Mouse (Mus musculus): ENCODE results near the gene Ece1. TPM values are rescaled to one million over a fixed set of nuclear protein-coding genes. Genes with fewer than 3 reads are reported as not detected.
"Not testable (repeated sequence)": the region's sequence is repeated elsewhere in the genome, so short reads cannot be mapped to it uniquely, and the experiment has no call there.

Gene Ece1
- polyA plus RNA-seq, 1 experiment from 2014 or later: 69.0 TPM

- H3K4me3 ChIP-seq (ENCODE audit: low read length); H3K27me3 ChIP-seq (ENCODE audit: control insufficient read depth, insufficient read depth, low read length); H3K4me1 ChIP-seq (ENCODE audit: control insufficient read depth, insufficient read depth, low read length); ATAC-seq (ENCODE audit: low FRiP score, low TSS enrichment); H3K4me2 ChIP-seq (replicated peaks; ENCODE audit: low read depth, low read length); H3K9ac ChIP-seq (ENCODE audit: low read depth, low read length); H3K9me3 ChIP-seq (ENCODE audit: control insufficient read depth, low read length); H3K36me3 ChIP-seq (ENCODE audit: control insufficient read depth, insufficient read depth, low read length); H3K27ac ChIP-seq (ENCODE audit: low read depth, low read length): not testable (repeated sequence)
- WGBS: no CpG with 5 or more reads among the region's 11 CpGs
Observed at GRCm38 (mm10) chr4:137974856-137975432, 112.9 kb downstream of the Ece1 start.

- H3K36me3 ChIP-seq (ENCODE audit: control insufficient read depth, insufficient read depth, low read length); H3K4me1 ChIP-seq (ENCODE audit: control insufficient read depth, insufficient read depth, low read length); H3K4me3 ChIP-seq (ENCODE audit: low read length); ATAC-seq (ENCODE audit: low FRiP score, low TSS enrichment); H3K27me3 ChIP-seq (ENCODE audit: control insufficient read depth, insufficient read depth, low read length); H3K4me2 ChIP-seq (replicated peaks; ENCODE audit: low read depth, low read length); H3K9me3 ChIP-seq (ENCODE audit: control insufficient read depth, low read length); H3K27ac ChIP-seq (ENCODE audit: low read depth, low read length); H3K9ac ChIP-seq (ENCODE audit: low read depth, low read length): not testable (repeated sequence)
- no CpG with 5 or more reads among the region's 11 CpGs for WGBS
Observed at GRCm38 (mm10) chr4:137979066-137979644, 117.1 kb downstream of the Ece1 start.

- ATAC-seq (ENCODE audit: low FRiP score, low TSS enrichment): no peak
- no peaks in the 10 kb centered on the region for H3K4me1 ChIP-seq (ENCODE audit: control insufficient read depth, insufficient read depth, low read length)
- no peaks in the 10 kb centered on the region for H3K36me3 ChIP-seq (ENCODE audit: control insufficient read depth, insufficient read depth, low read length)
- no peaks in the 10 kb centered on the region for H3K9me3 ChIP-seq (ENCODE audit: control insufficient read depth, low read length)
- H3K4me2 ChIP-seq (replicated peaks; ENCODE audit: low read depth, low read length): no peak overlapping the region
- no peak overlapping the region for H3K9ac ChIP-seq (ENCODE audit: low read depth, low read length)
- H3K4me3 ChIP-seq (ENCODE audit: low read length): no peak overlapping the region
- WGBS: 86% methylated on average over 1 of the region's 1 CpGs
- no peak overlapping the region for H3K27ac ChIP-seq (ENCODE audit: low read depth, low read length)
- no peaks in the 10 kb centered on the region for H3K27me3 ChIP-seq (ENCODE audit: control insufficient read depth, insufficient read depth, low read length)
Observed at GRCm38 (mm10) chr4:137982869-137983268, 120.8 kb downstream of the Ece1 start.

GRCm38 (mm10) chr4:137984212-137984611, 122.2 kb downstream of the Ece1 start:
- no peaks in the 10 kb centered on the region for H3K9me3 ChIP-seq (ENCODE audit: control insufficient read depth, low read length)
- no peaks in the 10 kb centered on the region for H3K4me1 ChIP-seq (ENCODE audit: control insufficient read depth, insufficient read depth, low read length)
- no peak overlapping the region for H3K4me3 ChIP-seq (ENCODE audit: low read length)
- 23% methylated on average over 10 of the region's 10 CpGs for WGBS
- no peak overlapping the region for H3K27ac ChIP-seq (ENCODE audit: low read depth, low read length)
- no peaks in the 10 kb centered on the region for H3K27me3 ChIP-seq (ENCODE audit: control insufficient read depth, insufficient read depth, low read length)
- no peak overlapping the region for H3K9ac ChIP-seq (ENCODE audit: low read depth, low read length)
- H3K4me2 ChIP-seq (replicated peaks; ENCODE audit: low read depth, low read length): no peak overlapping the region
- H3K36me3 ChIP-seq (ENCODE audit: control insufficient read depth, insufficient read depth, low read length): no peaks in the 10 kb centered on the region
- ATAC-seq (ENCODE audit: low FRiP score, low TSS enrichment): peak; percentile 69

- no peak overlapping the region for H3K4me3 ChIP-seq (ENCODE audit: low read length)
- H3K27me3 ChIP-seq (ENCODE audit: control insufficient read depth, insufficient read depth, low read length): no peaks in the 10 kb centered on the region
- no peaks in the 10 kb centered on the region for H3K36me3 ChIP-seq (ENCODE audit: control insufficient read depth, insufficient read depth, low read length)
- H3K9ac ChIP-seq (ENCODE audit: low read depth, low read length): no peak overlapping the region
- H3K9me3 ChIP-seq (ENCODE audit: control insufficient read depth, low read length): no peaks in the 10 kb centered on the region
- H3K27ac ChIP-seq (ENCODE audit: low read depth, low read length): no peak overlapping the region
- ATAC-seq (ENCODE audit: low FRiP score, low TSS enrichment): no peak
- no peaks in the 10 kb centered on the region for H3K4me1 ChIP-seq (ENCODE audit: control insufficient read depth, insufficient read depth, low read length)
- no peak overlapping the region for H3K4me2 ChIP-seq (replicated peaks; ENCODE audit: low read depth, low read length)
- WGBS: 62% methylated on average over 5 of the region's 5 CpGs
Observed at GRCm38 (mm10) chr4:137984746-137985145, 122.7 kb downstream of the Ece1 start.

GRCm38 (mm10) chr4:137989426-137989825, 127.4 kb downstream of the Ece1 start:
- Histone ChIP-seq H3K4me2 (replicated peaks; ENCODE audit: low read depth, low read length) (no peak overlapping the region), H3K27ac (ENCODE audit: low read depth, low read length) (no peak overlapping the region), H3K9ac (ENCODE audit: low read depth, low read length) (no peak overlapping the region), H3K36me3 (ENCODE audit: control insufficient read depth, insufficient read depth, low read length) (no peaks in the 10 kb centered on the region), H3K27me3 (ENCODE audit: control insufficient read depth, insufficient read depth, low read length) (no peaks in the 10 kb centered on the region), H3K4me3 (ENCODE audit: low read length) (no peak overlapping the region), H3K4me1 (ENCODE audit: control insufficient read depth, insufficient read depth, low read length) (no peaks in the 10 kb centered on the region), H3K9me3 (ENCODE audit: control insufficient read depth, low read length) (no peaks in the 10 kb centered on the region)
- no peak for ATAC-seq (ENCODE audit: low FRiP score, low TSS enrichment)
- 88% methylated on average over 5 of the region's 5 CpGs for WGBS

- ATAC-seq (ENCODE audit: low FRiP score, low TSS enrichment): no peak
- Histone ChIP-seq H3K4me1 (ENCODE audit: control insufficient read depth, insufficient read depth, low read length) (peaks cover 7% of the 10 kb centered on the region), H3K9ac (ENCODE audit: low read depth, low read length) (no peak overlapping the region), H3K9me3 (ENCODE audit: control insufficient read depth, low read length) (no peaks in the 10 kb centered on the region), H3K27ac (ENCODE audit: low read depth, low read length) (no peak overlapping the region), H3K36me3 (ENCODE audit: control insufficient read depth, insufficient read depth, low read length) (no peaks in the 10 kb centered on the region; the same call in 1 of the 2 replicates), H3K4me3 (ENCODE audit: low read length) (no peak overlapping the region), H3K27me3 (ENCODE audit: control insufficient read depth, insufficient read depth, low read length) (no peaks in the 10 kb centered on the region), H3K4me2 (replicated peaks; ENCODE audit: low read depth, low read length) (no peak overlapping the region)
- WGBS: 84% methylated on average over 4 of the region's 4 CpGs
Observed at GRCm38 (mm10) chr4:137990433-137990832, 128.4 kb downstream of the Ece1 start.

GRCm38 (mm10) chr4:137991240-137991639, 129.2 kb downstream of the Ece1 start:
- peaks cover 15% of the 10 kb centered on the region for H3K4me1 ChIP-seq (ENCODE audit: control insufficient read depth, insufficient read depth, low read length)
- WGBS: 46% methylated on average over 7 of the region's 7 CpGs

GRCm38 (mm10) chr4:137992890-137993289, 130.9 kb downstream of the Ece1 start, which contains the start of gene Eif4g3:
TSS of gene Eif4g3 (plus strand) at chr4:137993022.
- Histone ChIP-seq H3K27ac (ENCODE audit: low read depth, low read length) (peak within 1 kb of the TSS; percentile 93), H3K9me3 (ENCODE audit: control insufficient read depth, low read length) (no peaks in the 10 kb centered on the region), H3K27me3 (ENCODE audit: control insufficient read depth, insufficient read depth, low read length) (no peaks in the 10 kb centered on the region), H3K9ac (ENCODE audit: low read depth, low read length) (peak within 1 kb of the TSS; percentile 99), H3K4me2 (replicated peaks; ENCODE audit: low read depth, low read length) (peak within 1 kb of the TSS; percentile 60), H3K4me1 (ENCODE audit: control insufficient read depth, insufficient read depth, low read length) (peaks cover 16% of the 10 kb centered on the region), H3K36me3 (ENCODE audit: control insufficient read depth, insufficient read depth, low read length) (peaks cover 11% of the 10 kb centered on the region), H3K4me3 (ENCODE audit: low read length) (peak within 1 kb of the TSS; percentile 99)
- ATAC-seq (ENCODE audit: low FRiP score, low TSS enrichment): no peak; the same call in 1 of the 2 replicates
- WGBS: 2% methylated on average over 39 of the region's 39 CpGs

More at GRCm38 (mm10) chr4:137991240-137991639, 129.2 kb downstream of the Ece1 start:
- ATAC-seq (ENCODE audit: low FRiP score, low TSS enrichment): no peak
- Histone ChIP-seq H3K4me3 (ENCODE audit: low read length) (no peak overlapping the region), H3K36me3 (ENCODE audit: control insufficient read depth, insufficient read depth, low read length) (peaks cover 1% of the 10 kb centered on the region; the same call in 1 of the 2 replicates), H3K9ac (ENCODE audit: low read depth, low read length) (no peak overlapping the region), H3K9me3 (ENCODE audit: control insufficient read depth, low read length) (no peaks in the 10 kb centered on the region), H3K27ac (ENCODE audit: low read depth, low read length) (no peak overlapping the region), H3K27me3 (ENCODE audit: control insufficient read depth, insufficient read depth, low read length) (no peaks in the 10 kb centered on the region), H3K4me2 (replicated peaks; ENCODE audit: low read depth, low read length) (no peak overlapping the region)

Measured in kidney, embryonic 14.5 days (tissue).